Mouse (Mus musculus): ENCODE results near the gene Celf6. TPM values are rescaled to one million over a fixed set of nuclear protein-coding genes. Genes with fewer than 3 reads are reported as not detected.

Gene Celf6
- total and polyA plus RNA-seq, 2 experiments from 2014 or later = 40.9 to 82.3 TPM

GRCm38 (mm10) chr9:59539441-59540137, 38.1 kb upstream of the Celf6 start, which contains the start of the genes Hexa and Tmem202:
Gene Hexa, plus strand, starts transcription at chr9:59539540.
Gene Tmem202, minus strand, starts transcription at chr9:59539847.
- WGBS = 2% methylated on average over 55 of the region's 55 CpGs
- H3K27me3 ChIP-seq (ENCODE audit: insufficient read depth, low read length) = no peaks in the 10 kb centered on the region
- peak within 1 kb of the TSS; percentile 72 for H3K9ac ChIP-seq (replicated peaks; ENCODE audit: low read length)
- DNase-seq (ENCODE audit: low spot score) = peak; percentile 94
- ATAC-seq = peak; percentile 96
- peaks cover 15% of the 10 kb centered on the region for H3K4me1 ChIP-seq (ENCODE audit: insufficient read depth, low read length)
- no peaks in the 10 kb centered on the region for H3K36me3 ChIP-seq (ENCODE audit: insufficient read depth, low read length)
- H3K27ac ChIP-seq = peak within 1 kb of the TSS; percentile 71; the same call in 1 of the 2 replicates
- H3K4me3 ChIP-seq (ENCODE audit: low read length) = peak within 1 kb of the TSS; percentile 68
- no peaks in the 10 kb centered on the region for H3K9me3 ChIP-seq (ENCODE audit: low read length)
- H3K4me2 ChIP-seq (ENCODE audit: low read depth, low read length) = peak within 1 kb of the TSS; percentile 91
- no peak for TF ChIP-seq CTCF (IDR thresholded peaks at IDR 0.05; ENCODE audit: low read depth)

GRCm38 (mm10) chr9:59541617-59542016, 36.1 kb upstream of the Celf6 start:
- Histone ChIP-seq H3K27ac (no peak overlapping the region), H3K9ac (replicated peaks; ENCODE audit: low read length) (no peak overlapping the region), H3K4me1 (ENCODE audit: insufficient read depth, low read length) (peaks cover 15% of the 10 kb centered on the region), H3K27me3 (ENCODE audit: insufficient read depth, low read length) (no peaks in the 10 kb centered on the region), H3K4me2 (ENCODE audit: low read depth, low read length) (0 out of 2 replicates have a peak overlapping the region, but pooled peaks have one; percentile 91), H3K36me3 (ENCODE audit: insufficient read depth, low read length) (no peaks in the 10 kb centered on the region), H3K9me3 (ENCODE audit: low read length) (no peaks in the 10 kb centered on the region), H3K4me3 (ENCODE audit: low read length) (no peak overlapping the region)
- DNase-seq (ENCODE audit: low spot score) = no peak
- 94% methylated on average over 6 of the region's 6 CpGs for WGBS
- no peak for ATAC-seq
- TF ChIP-seq CTCF (IDR thresholded peaks at IDR 0.05; ENCODE audit: low read depth) = no peak

GRCm38 (mm10) chr9:59542766-59543324, 34.9 kb upstream of the Celf6 start:
- Histone ChIP-seq H3K27ac (no peak overlapping the region), H3K9ac (replicated peaks; ENCODE audit: low read length) (no peak overlapping the region), H3K27me3 (ENCODE audit: insufficient read depth, low read length) (no peaks in the 10 kb centered on the region), H3K9me3 (ENCODE audit: low read length) (no peaks in the 10 kb centered on the region), H3K36me3 (ENCODE audit: insufficient read depth, low read length) (no peaks in the 10 kb centered on the region), H3K4me2 (ENCODE audit: low read depth, low read length) (no peak overlapping the region), H3K4me1 (ENCODE audit: insufficient read depth, low read length) (peaks cover 15% of the 10 kb centered on the region), H3K4me3 (ENCODE audit: low read length) (no peak overlapping the region)
- no peak for TF ChIP-seq CTCF (IDR thresholded peaks at IDR 0.05; ENCODE audit: low read depth)
- DNase-seq (ENCODE audit: low spot score) (no peak), ATAC-seq (no peak)

DNA sequence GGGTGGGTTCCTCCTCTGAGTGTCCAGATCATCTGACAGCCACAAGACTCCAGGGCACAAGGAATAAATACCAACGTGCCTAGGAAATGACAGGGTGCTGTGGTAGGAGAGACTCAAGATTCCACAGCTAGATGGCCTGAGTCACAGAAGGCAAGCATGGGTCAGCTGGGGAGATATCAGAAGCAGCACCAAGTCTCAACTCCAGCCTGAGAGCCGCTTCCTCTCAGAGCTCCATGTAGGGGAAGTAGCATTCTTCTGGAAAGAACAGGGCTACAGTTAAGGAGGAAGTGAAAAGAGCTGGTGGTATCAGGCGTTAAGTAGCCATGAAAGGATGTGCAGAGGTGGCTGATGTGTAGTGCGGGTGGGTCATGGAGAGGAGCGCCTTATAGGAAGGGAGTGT, 33.0 kb upstream of the Celf6 start:
- ATAC-seq = no peak
- no peak for TF ChIP-seq CTCF (IDR thresholded peaks at IDR 0.05; ENCODE audit: low read depth)
- H3K4me3 ChIP-seq (ENCODE audit: low read length) = no peak overlapping the region
- no peaks in the 10 kb centered on the region for H3K27me3 ChIP-seq (ENCODE audit: insufficient read depth, low read length)
- no peaks in the 10 kb centered on the region for H3K9me3 ChIP-seq (ENCODE audit: low read length)
- H3K27ac ChIP-seq = no peak overlapping the region
- no peak overlapping the region for H3K4me2 ChIP-seq (ENCODE audit: low read depth, low read length)
- WGBS = 90% methylated on average over 5 of the region's 5 CpGs
- no peak for DNase-seq (ENCODE audit: low spot score)
- H3K4me1 ChIP-seq (ENCODE audit: insufficient read depth, low read length) = peaks cover 11% of the 10 kb centered on the region
- no peak overlapping the region for H3K9ac ChIP-seq (replicated peaks; ENCODE audit: low read length)
- H3K36me3 ChIP-seq (ENCODE audit: insufficient read depth, low read length) = no peaks in the 10 kb centered on the region

GRCm38 (mm10) chr9:59547869-59548268, 29.8 kb upstream of the Celf6 start:
- no peak for DNase-seq (ENCODE audit: low spot score)
- 90% methylated on average over 1 of the region's 1 CpGs for WGBS
- H3K9me3 ChIP-seq (ENCODE audit: low read length) = no peaks in the 10 kb centered on the region
- no peak for ATAC-seq
- H3K36me3 ChIP-seq (ENCODE audit: insufficient read depth, low read length) = no peaks in the 10 kb centered on the region
- no peak overlapping the region for H3K4me3 ChIP-seq (ENCODE audit: low read length)
- H3K4me1 ChIP-seq (ENCODE audit: insufficient read depth, low read length) = no peaks in the 10 kb centered on the region
- no peak for TF ChIP-seq CTCF (IDR thresholded peaks at IDR 0.05; ENCODE audit: low read depth)
- H3K4me2 ChIP-seq (ENCODE audit: low read depth, low read length) = no peak overlapping the region
- no peak overlapping the region for H3K27ac ChIP-seq
- no peaks in the 10 kb centered on the region for H3K27me3 ChIP-seq (ENCODE audit: insufficient read depth, low read length)
- no peak overlapping the region for H3K9ac ChIP-seq (replicated peaks; ENCODE audit: low read length)

GRCm38 (mm10) chr9:59548961-59549487, 28.7 kb upstream of the Celf6 start:
- Histone ChIP-seq H3K36me3 (ENCODE audit: insufficient read depth, low read length) (no peaks in the 10 kb centered on the region), H3K4me1 (ENCODE audit: insufficient read depth, low read length) (no peaks in the 10 kb centered on the region), H3K4me2 (ENCODE audit: low read depth, low read length) (no peak overlapping the region), H3K27me3 (ENCODE audit: insufficient read depth, low read length) (no peaks in the 10 kb centered on the region), H3K9ac (replicated peaks; ENCODE audit: low read length) (no peak overlapping the region), H3K9me3 (ENCODE audit: low read length) (no peaks in the 10 kb centered on the region), H3K27ac (no peak overlapping the region), H3K4me3 (ENCODE audit: low read length) (no peak overlapping the region)
- TF ChIP-seq CTCF (IDR thresholded peaks at IDR 0.05; ENCODE audit: low read depth) = no peak
- ATAC-seq (no peak), DNase-seq (ENCODE audit: low spot score) (no peak)
- 60% methylated on average over 2 of the region's 2 CpGs for WGBS

DNA sequence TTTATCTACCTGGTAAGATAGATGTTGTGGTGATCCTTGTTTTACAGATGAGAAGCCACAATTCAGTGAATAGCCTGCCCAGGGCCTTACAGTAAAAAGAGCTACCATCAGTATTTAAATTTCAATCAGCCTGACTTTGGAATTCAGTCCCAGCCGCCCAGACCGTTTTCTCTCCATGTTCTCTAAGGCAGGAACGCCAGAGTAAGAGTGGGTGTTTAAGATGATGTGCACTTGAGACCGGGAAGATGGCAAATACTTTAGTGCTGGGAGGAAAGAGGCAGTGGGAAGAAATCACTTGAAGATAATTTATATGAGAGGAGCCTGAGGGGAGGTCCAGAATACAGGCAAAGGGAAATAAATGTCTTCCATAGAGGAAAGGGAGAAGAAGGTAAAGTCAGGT, 27.6 kb upstream of the Celf6 start:
- no peak for DNase-seq (ENCODE audit: low spot score)
- no peak for ATAC-seq
- H3K9ac ChIP-seq (replicated peaks; ENCODE audit: low read length) = no peak overlapping the region

More for the DNA sequence above, 27.6 kb upstream of the Celf6 start:
- no peaks in the 10 kb centered on the region for H3K27me3 ChIP-seq (ENCODE audit: insufficient read depth, low read length)
- no peaks in the 10 kb centered on the region for H3K9me3 ChIP-seq (ENCODE audit: low read length)
- no peak for TF ChIP-seq CTCF (IDR thresholded peaks at IDR 0.05; ENCODE audit: low read depth)
- no peak overlapping the region for H3K4me2 ChIP-seq (ENCODE audit: low read depth, low read length)
- H3K36me3 ChIP-seq (ENCODE audit: insufficient read depth, low read length) = no peaks in the 10 kb centered on the region
- H3K27ac ChIP-seq = no peak overlapping the region
- no peak overlapping the region for H3K4me3 ChIP-seq (ENCODE audit: low read length)
- WGBS = 87% methylated on average over 4 of the region's 4 CpGs
- H3K4me1 ChIP-seq (ENCODE audit: insufficient read depth, low read length) = no peaks in the 10 kb centered on the region

Measured in hindbrain, postnatal 0 days (tissue).